Mouse (Mus musculus) heart, adult 2 months (tissue): ENCODE results near the gene Arhgap42.

ENCODE experiments used
- CTCF ChIP-seq: fragments of 200-600 bp; IDR thresholded peaks from 2 replicates; pipeline ENCODE4 v1.8.1; 2022; ENCODE audit warnings: antibody characterized with exemption, mild to moderate bottlenecking, moderate library complexity
- EP300 ChIP-seq: fragments of 200-500 bp; IDR thresholded peaks from 2 replicates; pipeline ENCODE4 v1.6.1; 2011; ENCODE audit warnings: low read depth, low read length, control low read depth; ENCODE audit not compliant: insufficient read depth
- POLR2A ChIP-seq: fragments of 200-500 bp; IDR thresholded peaks from 2 replicates; pipeline ENCODE4 v1.6.1; 2011; ENCODE audit warnings: mild to moderate bottlenecking, low read depth, low read length, control low read depth; ENCODE audit not compliant: insufficient read depth

DNA sequence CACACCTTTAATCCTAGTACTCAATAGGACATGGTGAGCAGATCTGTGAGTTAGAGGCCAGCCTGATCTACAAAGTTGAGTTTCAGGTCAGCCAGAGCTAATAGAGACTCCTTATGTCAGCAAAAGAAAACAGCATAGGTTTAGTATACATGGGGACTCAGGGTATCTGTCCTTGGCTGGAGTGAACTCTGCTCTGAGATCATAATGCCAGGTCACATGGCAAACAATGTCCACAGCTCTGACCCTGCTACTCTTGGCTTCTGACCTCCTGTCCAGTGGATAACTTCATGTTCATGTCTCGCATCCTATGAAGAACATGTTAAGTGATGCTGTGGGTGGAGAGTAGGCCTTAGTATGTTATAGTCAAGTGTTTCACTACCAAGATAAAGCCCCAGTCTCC lies 48.1 kb downstream of the Arhgap42 start:
- no peak for TF ChIP-seq CTCF
- TF ChIP-seq EP300, result no peak
- TF ChIP-seq POLR2A, result no peak
